In genomic region chr7:135566013-135566412, GRCm38 (mm10) we compare ENCODE assay signal across 33 mouse cellular contexts. TPM values are rescaled to one million over a fixed set of nuclear protein-coding genes. Genes with fewer than 3 reads are reported as not detected.
A peak's percentile ranks its signal among the peaks of the same experiment; 100 is the strongest.
DNase-seq lines count a peak whose midpoint lies in the region; ATAC-seq and TF ChIP-seq lines count a peak whose summit lies in the region.
"Had no signal": no experiment of that assay in that cellular context is flagged by ENCODE, and none has a peak within 500 bp of the region (broad histone marks: within the 10 kb centered on the region; RNA-seq: fewer than 3 reads in every experiment).

No protein-coding gene starts in this region.

- TF ChIP-seq CTCF in forebrain, postnatal 0 days (IDR thresholded peaks at IDR 0.05; ENCODE audit: low read depth) = no peak
- TF ChIP-seq CTCF in layer of hippocampus, adult 2 months (conservative IDR thresholded peaks at IDR 0.05) = no peak

- H3K4me2 ChIP-seq in forebrain, postnatal 0 days (ENCODE audit: low read depth) = no peak overlapping the region
- H3K4me2 ChIP-seq: embryonic facial prominence, embryonic 13.5 days; heart, embryonic 11.5 days; hindbrain, embryonic 12.5 days; hindbrain, embryonic 15.5 days had no signal

- ATAC-seq in forebrain, postnatal 0 days = peak; percentile 64
- ATAC-seq: activated CD4-positive, CD25-positive, alpha-beta regulatory T cell, adult 4 months; forebrain, embryonic 14.5 days had no signal

- no peak overlapping the region for H3K9ac ChIP-seq in forebrain, postnatal 0 days
- H3K9ac ChIP-seq: embryonic facial prominence, embryonic 13.5 days; hindbrain, embryonic 12.5 days; hindbrain, embryonic 15.5 days had no signal

- peaks cover 17% of the 10 kb centered on the region; the same call in 1 of the 2 replicates for H3K4me1 ChIP-seq in forebrain, postnatal 0 days (ENCODE audit: insufficient read depth)
- H3K4me1 ChIP-seq in forebrain, embryonic 10.5 days = peaks cover 9% of the 10 kb centered on the region; the same call in 1 of the 2 replicates

- H3K27me3 ChIP-seq in forebrain, postnatal 0 days (ENCODE audit: insufficient read depth, low read length) = no peaks in the 10 kb centered on the region
- H3K27me3 ChIP-seq in forebrain, embryonic 10.5 days (ENCODE audit: poor library complexity, severe bottlenecking) = no peaks in the 10 kb centered on the region
- H3K27me3 ChIP-seq: embryonic facial prominence, embryonic 13.5 days; hindbrain, embryonic 12.5 days; hindbrain, embryonic 15.5 days had no signal

- WGBS in forebrain, postnatal 0 days = 56% methylated on average over 5 of the region's 5 CpGs
- WGBS in forebrain, embryonic 10.5 days = 83% methylated on average over 5 of the region's 5 CpGs

- no peaks in the 10 kb centered on the region for H3K9me3 ChIP-seq in forebrain, postnatal 0 days (ENCODE audit: low read length)
- H3K9me3 ChIP-seq in forebrain, embryonic 10.5 days = 0 out of 2 replicates have a peak, but pooled peaks cover 4% of the 10 kb centered on the region
- H3K9me3 ChIP-seq: embryonic facial prominence, embryonic 10.5 days; embryonic facial prominence, embryonic 13.5 days; hindbrain, embryonic 12.5 days; hindbrain, embryonic 15.5 days had no signal

- H3K4me3 ChIP-seq in forebrain, postnatal 0 days (ENCODE audit: low read depth, low read length) = no peak overlapping the region
- no peak overlapping the region for H3K4me3 ChIP-seq in forebrain, embryonic 10.5 days
- H3K4me3 ChIP-seq in layer of hippocampus, adult 2 months = no peak overlapping the region
- H3K4me3 ChIP-seq: embryonic facial prominence, embryonic 10.5 days; embryonic facial prominence, embryonic 13.5 days; erythroblast, embryonic 14.5 days; heart, adult 2 months; hindbrain, embryonic 12.5 days; hindbrain, embryonic 15.5 days had no signal

- DNase-seq in forebrain, postnatal 0 days = peak; percentile 68
- no peak for DNase-seq in forebrain, embryonic 10.5 days (ENCODE audit: extremely low spot score, low spot score)
- DNase-seq in layer of hippocampus, adult 2 months (ENCODE audit: low spot score in 2 of 2) = peak; percentile 70
- DNase-seq in layer of hippocampus, adult 9-10 months (ENCODE audit: low spot score) = no peak
- peak; percentile 18 for DNase-seq in right cerebral cortex, postnatal 14 days
- DNase-seq in right cerebral cortex, postnatal 4 days = no peak
- peak; percentile 53 to 55 for DNase-seq in layer of hippocampus, postnatal 36 days
- DNase-seq in thymus, postnatal 0 days (ENCODE audit: low spot score) = no peak
- DNase-seq: adrenal gland, adult 8-10 months; adrenal gland, postnatal 36 days; cerebellum, adult 11 months; cerebellum, adult 2 months; cerebellum, adult 9-11 months; cerebellum, postnatal 25 days; embryo, embryonic 11 days; gastrocnemius, postnatal 25 days; heart, adult 2 months had no signal

- no peaks in the 10 kb centered on the region for H3K36me3 ChIP-seq in forebrain, postnatal 0 days (ENCODE audit: insufficient read depth)
- H3K36me3 ChIP-seq in forebrain, embryonic 10.5 days (replicated peaks) = no peaks in the 10 kb centered on the region
- H3K36me3 ChIP-seq: embryonic facial prominence, embryonic 10.5 days; embryonic facial prominence, embryonic 13.5 days; hindbrain, embryonic 12.5 days; hindbrain, embryonic 15.5 days had no signal

- H3K27ac ChIP-seq in forebrain, postnatal 0 days (ENCODE audit: low read depth, low read length) = no peak overlapping the region
- H3K27ac ChIP-seq in forebrain, embryonic 10.5 days = no peak overlapping the region
- peak overlapping the region; percentile 71 for H3K27ac ChIP-seq in layer of hippocampus, adult 2 months
- H3K27ac ChIP-seq: embryonic facial prominence, embryonic 10.5 days; embryonic facial prominence, embryonic 13.5 days; heart, adult 2 months; hindbrain, embryonic 12.5 days; hindbrain, embryonic 15.5 days had no signal

RNA-seq across cellular contexts. Expression of gene Ptpre, which starts 28.7 kb away (rescaled TPM):
- 9.6 and 10.9 TPM in 2 replicates for total RNA-seq in forebrain, postnatal 0 days (2014; rRNA removed)
- polyA plus RNA-seq in forebrain, postnatal 0 days (2015; fragmentation: Nextera tagmentation; extraction: Ambion mirVana) = 3.2 and 6.9 TPM in 2 replicates
- polyA plus RNA-seq in forebrain, embryonic 10.5 days (2016; fragmentation: Nextera tagmentation; extraction: Ambion mirVana) = 0.31 and 0.41 TPM in 2 replicates
- 10 to 100 TPM; 50.7 to 51.4 TPM for total RNA-seq in layer of hippocampus, adult 2 months (2021)
- 10 to 100 TPM; 47.0 to 53.8 TPM for total RNA-seq in layer of hippocampus, postnatal 36 days (2021)
- 12.7 and 17.3 TPM in 2 replicates for polyA plus RNA-seq in thymus, postnatal 0 days (2015; fragmentation: Nextera tagmentation; extraction: Ambion mirVana)

RNA-seq across cellular contexts. Expression of gene Clrn3, which starts 37.6 kb away (rescaled TPM):
- 0.10 TPM in 1 of 2 replicates, not detected in the other for total RNA-seq in forebrain, postnatal 0 days (2014; rRNA removed)
- polyA plus RNA-seq in forebrain, postnatal 0 days (2015; fragmentation: Nextera tagmentation; extraction: Ambion mirVana) = not detected in 2 replicates
- polyA plus RNA-seq in forebrain, embryonic 10.5 days (2016; fragmentation: Nextera tagmentation; extraction: Ambion mirVana) = not detected in 2 replicates
- total RNA-seq in layer of hippocampus, adult 2 months (2021) = not detected
- total RNA-seq in layer of hippocampus, postnatal 36 days (2021) = not detected
- polyA plus RNA-seq in thymus, postnatal 0 days (2015; fragmentation: Nextera tagmentation; extraction: Ambion mirVana) = 0.13 and 0.46 TPM in 2 replicates
- total RNA-seq: adrenal gland, adult 8-10 months; adrenal gland, postnatal 36 days; common myeloid progenitor, adult 5-6 weeks; ES-E14; gastrocnemius, adult 8-10 months; gastrocnemius, postnatal 25 days; heart, adult 2 months; heart, postnatal 25 days; hematopoietic stem cell, adult 5-6 weeks had no signal
- polyA plus RNA-seq: activated CD4-positive, CD25-positive, alpha-beta regulatory T cell, adult 4 months; cerebellum, adult 2 months; embryonic facial prominence, embryonic 10.5 days; embryonic facial prominence, embryonic 13.5 days; erythroblast, embryonic 14.5 days; forebrain, embryonic 11.5 days; forebrain, embryonic 14.5 days; heart, adult 2 months; heart, embryonic 11.5 days; heart, embryonic 14.5 days; heart, postnatal 0 days; hindbrain, embryonic 12.5 days; hindbrain, embryonic 15.5 days had no signal

Comparison
In these comparisons a context has a peak if more than half of its experiments do, and no peak if none do; other contexts are left out.
1. DNase-seq: peak in forebrain, postnatal 0 days (single experiment), layer of hippocampus, adult 2 months (2 of 2), right cerebral cortex, postnatal 14 days (single experiment) and layer of hippocampus, postnatal 36 days (2 of 2); none in forebrain, embryonic 10.5 days (single experiment), layer of hippocampus, adult 9-10 months (single experiment), right cerebral cortex, postnatal 4 days (single experiment) and thymus, postnatal 0 days (single experiment).